In genomic region chr9:48695796-48696195, GRCm38 (mm10) we compare ENCODE assay signal across 12 mouse cellular contexts.
DNase-seq lines count a peak whose midpoint lies in the region; ATAC-seq and TF ChIP-seq lines count a peak whose summit lies in the region.
"Had no signal": no experiment of that assay in that cellular context is flagged by ENCODE, and none has a peak within 500 bp of the region (broad histone marks: within the 10 kb centered on the region; RNA-seq: fewer than 3 reads in every experiment).

No protein-coding gene starts in this region.

- no peak for TF ChIP-seq CTCF in lung, adult 2 months (IDR thresholded peaks at IDR 0.05; ENCODE audit: insufficient read depth, low read length)
- peak; percentile 59 for TF ChIP-seq CTCF in Patski (IDR thresholded peaks at IDR 0.05)

- no peak for TF ChIP-seq POLR2A in lung, adult 2 months (IDR thresholded peaks at IDR 0.05; ENCODE audit: borderline replicate concordance, extremely low read depth, low read depth, low read length)

- no peaks in the 10 kb centered on the region for H3K27me3 ChIP-seq in forebrain, embryonic 10.5 days (ENCODE audit: poor library complexity, severe bottlenecking)
- H3K27me3 ChIP-seq in forebrain, embryonic 13.5 days = peaks cover 46% of the 10 kb centered on the region
- H3K27me3 ChIP-seq in lung, embryonic 15.5 days = no peaks in the 10 kb centered on the region; the same call in 1 of the 2 replicates
- H3K27me3 ChIP-seq in Patski = peaks cover 64% of the 10 kb centered on the region

- in situ Hi-C loops in Patski (cut with MboI; ENCODE audit: low pct_unique_long_range_greater_than_20kb) = no loop called here

- no peak overlapping the region for H3K9ac ChIP-seq in forebrain, embryonic 13.5 days
- H3K9ac ChIP-seq in lung, embryonic 15.5 days = no peak overlapping the region
- H3K9ac ChIP-seq: hindbrain, embryonic 14.5 days had no signal

- 43% methylated on average over 4 of the region's 4 CpGs for WGBS in forebrain, embryonic 10.5 days
- WGBS in forebrain, embryonic 13.5 days = 40% methylated on average over 4 of the region's 4 CpGs
- WGBS in lung, embryonic 15.5 days = 56% methylated on average over 4 of the region's 4 CpGs
- WGBS in lung, adult 2 months = 77% methylated on average over 4 of the region's 4 CpGs

- H3K4me2 ChIP-seq in forebrain, embryonic 13.5 days = no peak overlapping the region
- no peak overlapping the region for H3K4me2 ChIP-seq in lung, embryonic 15.5 days
- H3K4me2 ChIP-seq: heart, embryonic 11.5 days; hindbrain, embryonic 14.5 days had no signal

- H3K36me3 ChIP-seq in forebrain, embryonic 10.5 days (replicated peaks) = peaks cover 13% of the 10 kb centered on the region; the same call in 1 of the 2 replicates
- no peaks in the 10 kb centered on the region for H3K36me3 ChIP-seq in forebrain, embryonic 13.5 days (ENCODE audit: poor library complexity, severe bottlenecking)
- no peaks in the 10 kb centered on the region for H3K36me3 ChIP-seq in lung, embryonic 15.5 days

- peaks cover 89% of the 10 kb centered on the region for H3K4me1 ChIP-seq in forebrain, embryonic 10.5 days
- H3K4me1 ChIP-seq in forebrain, embryonic 13.5 days = peaks cover 26% of the 10 kb centered on the region
- H3K4me1 ChIP-seq in lung, embryonic 15.5 days = peaks cover 29% of the 10 kb centered on the region
- H3K4me1 ChIP-seq in lung, adult 2 months (ENCODE audit: control insufficient read depth, insufficient read depth, low read length) = peaks cover 10% of the 10 kb centered on the region

- no peak for DNase-seq in forebrain, embryonic 10.5 days (ENCODE audit: extremely low spot score, low spot score)
- no peak for DNase-seq in lung, adult 2 months
- no peak for DNase-seq in Patski (ENCODE audit: low read depth, low spot score)
- DNase-seq in retina, postnatal 1 day = peak; percentile 46
- DNase-seq in spleen, postnatal 14 days (ENCODE audit: low spot score in 2 of 2) = no peak
- no peak for DNase-seq in cerebellum, postnatal 10 days
- DNase-seq: cerebellum, adult 8-10 months; thymus, postnatal 36 days had no signal

- no peak for ATAC-seq in forebrain, embryonic 13.5 days
- no peak for ATAC-seq in lung, embryonic 15.5 days (ENCODE audit: borderline replicate concordance, extremely low read depth, low FRiP score, low TSS enrichment)
- ATAC-seq in Patski = no peak

- H3K4me3 ChIP-seq in forebrain, embryonic 10.5 days = no peak overlapping the region
- no peak overlapping the region for H3K4me3 ChIP-seq in forebrain, embryonic 13.5 days
- H3K4me3 ChIP-seq in lung, embryonic 15.5 days = no peak overlapping the region
- no peak overlapping the region for H3K4me3 ChIP-seq in lung, adult 2 months (replicated peaks; ENCODE audit: extremely low read depth, low read depth, low read length)

- POLR2A ChIA-PET in Patski (lab: Charles Lee) = no interaction called here

- CTCF ChIA-PET in Patski (lab: Charles Lee) = interaction anchor here (1.3 kb wide), 2 partner anchors 9 to 128 kb away, joined by 3 read pairs; no protein-coding TSS in a partner anchor

- peak overlapping the region; percentile 90 for H3K27ac ChIP-seq in forebrain, embryonic 10.5 days
- H3K27ac ChIP-seq in forebrain, embryonic 13.5 days = no peak overlapping the region
- H3K27ac ChIP-seq in lung, embryonic 15.5 days = peak overlapping the region; percentile 81
- H3K27ac ChIP-seq: hindbrain, embryonic 14.5 days had no signal

- no peaks in the 10 kb centered on the region for H3K9me3 ChIP-seq in forebrain, embryonic 10.5 days
- H3K9me3 ChIP-seq in forebrain, embryonic 13.5 days (replicated peaks) = no peaks in the 10 kb centered on the region
- H3K9me3 ChIP-seq in lung, embryonic 15.5 days = no peaks in the 10 kb centered on the region
